Mouse (Mus musculus): Measurements from ENCODE around the gene Gstp3. TPM values are rescaled to one million over a fixed set of nuclear protein-coding genes. Genes with fewer than 3 reads are reported as not detected.
"Not testable (repeated sequence)": the region's sequence is repeated elsewhere in the genome, so short reads cannot be mapped to it uniquely, and the experiment has no call there.

Gstp3 gene
- polyA plus RNA-seq, 1 experiment from 2014 or later: not detected

- Histone ChIP-seq H3K4me1 (peaks cover 2% of the 10 kb centered on the region; the same call in 1 of the 2 replicates), H3K9me3 (replicated peaks) (no peaks in the 10 kb centered on the region), H3K27me3 (ENCODE audit: low read depth, poor library complexity, severe bottlenecking) (no peaks in the 10 kb centered on the region), H3K27ac (no peak overlapping the region), H3K36me3 (no peaks in the 10 kb centered on the region), H3K4me3 (no peak overlapping the region)
- 78% methylated on average over 15 of the region's 15 CpGs for WGBS
- no peak for DNase-seq (ENCODE audit: low spot score)
Observed at GRCm38 (mm10) chr19:4068717-4069410, 9.5 kb upstream of the Gstp3 start.

DNA sequence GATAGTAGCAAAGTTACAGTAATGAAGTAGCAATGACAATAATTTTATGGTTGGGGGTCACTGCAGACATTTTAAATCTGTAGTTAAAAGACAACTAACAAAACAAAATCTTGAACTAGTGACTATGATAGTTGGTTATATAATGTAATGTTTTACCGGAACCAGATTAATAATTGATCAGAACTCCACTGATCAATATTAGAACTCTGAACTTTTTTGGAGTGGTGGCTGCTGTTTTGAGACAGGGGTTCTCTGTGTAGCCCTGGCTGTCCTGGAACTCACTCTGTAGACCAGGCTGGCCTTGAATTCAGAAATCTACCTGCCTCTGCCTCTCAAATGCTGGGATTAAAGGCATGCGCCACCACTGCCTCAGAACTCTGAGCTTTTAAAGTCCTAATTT lies 8.9 kb upstream of the Gstp3 start:
- not testable (repeated sequence) for DNase-seq (ENCODE audit: low spot score); H3K27ac ChIP-seq; H3K9me3 ChIP-seq (replicated peaks); H3K4me3 ChIP-seq; H3K27me3 ChIP-seq (ENCODE audit: low read depth, poor library complexity, severe bottlenecking); H3K4me1 ChIP-seq; H3K36me3 ChIP-seq
- 92% methylated on average over 2 of the region's 2 CpGs for WGBS

DNA sequence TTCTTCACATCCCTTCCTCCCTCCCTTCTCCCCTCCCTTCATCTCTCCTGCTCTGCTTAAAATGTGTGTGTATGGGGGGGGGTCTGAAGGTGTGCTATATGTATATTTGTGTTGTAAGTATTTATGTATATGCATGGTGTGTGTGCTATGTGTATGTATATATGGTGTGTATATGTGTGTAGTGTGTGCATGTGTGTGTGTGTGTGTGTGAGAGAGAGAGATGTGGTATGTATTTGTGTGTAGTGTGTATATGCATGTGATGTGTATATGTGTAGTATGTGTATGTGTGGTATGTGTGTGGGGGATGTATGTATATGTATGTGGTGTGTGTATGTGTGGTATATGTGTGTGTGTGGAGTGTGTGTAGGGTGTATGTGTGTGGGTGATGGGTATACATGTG lies 7.5 kb upstream of the Gstp3 start:
- no peak overlapping the region for H3K27ac ChIP-seq
- H3K27me3 ChIP-seq (ENCODE audit: low read depth, poor library complexity, severe bottlenecking): no peaks in the 10 kb centered on the region
- H3K9me3 ChIP-seq (replicated peaks): no peaks in the 10 kb centered on the region
- H3K4me1 ChIP-seq: no peaks in the 10 kb centered on the region; the same call in 1 of the 2 replicates
- DNase-seq (ENCODE audit: low spot score): no peak
- no peaks in the 10 kb centered on the region for H3K36me3 ChIP-seq
- no peak overlapping the region for H3K4me3 ChIP-seq

DNA sequence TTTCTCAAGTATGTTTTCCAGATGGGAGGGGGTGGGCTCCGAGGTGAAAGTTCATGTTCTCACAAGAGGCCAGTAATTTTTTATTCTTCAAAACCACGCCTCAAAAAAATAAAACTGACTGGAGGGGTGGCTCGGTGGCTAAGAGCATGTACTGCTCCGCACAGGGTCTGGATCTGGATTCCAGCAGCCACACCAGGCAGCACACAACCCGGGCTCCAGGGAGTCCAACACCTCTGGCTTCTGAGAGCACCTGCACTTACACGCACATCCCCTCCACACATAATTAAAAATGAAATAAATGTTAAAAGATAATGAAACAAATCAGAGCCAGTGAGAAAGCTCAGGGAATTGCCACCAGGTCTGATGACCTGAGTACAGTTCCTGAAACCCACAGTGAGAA lies 6.9 kb upstream of the Gstp3 start:
- H3K27ac ChIP-seq: no peak overlapping the region
- no peaks in the 10 kb centered on the region for H3K36me3 ChIP-seq
- DNase-seq (ENCODE audit: low spot score): no peak
- no peak overlapping the region for H3K4me3 ChIP-seq
- no peaks in the 10 kb centered on the region for H3K9me3 ChIP-seq (replicated peaks)
- no peaks in the 10 kb centered on the region for H3K27me3 ChIP-seq (ENCODE audit: low read depth, poor library complexity, severe bottlenecking)
- H3K4me1 ChIP-seq: no peaks in the 10 kb centered on the region; the same call in 1 of the 2 replicates
- WGBS: 89% methylated on average over 6 of the region's 6 CpGs

- not testable (repeated sequence) for H3K27me3 ChIP-seq (ENCODE audit: low read depth, poor library complexity, severe bottlenecking); H3K4me3 ChIP-seq; H3K4me1 ChIP-seq; H3K9me3 ChIP-seq (replicated peaks); H3K27ac ChIP-seq; H3K36me3 ChIP-seq; DNase-seq (ENCODE audit: low spot score)
- 68% methylated on average over 8 of the region's 11 CpGs for WGBS
Observed at GRCm38 (mm10) chr19:4064501-4064900, 5.1 kb upstream of the Gstp3 start.

- H3K4me3 ChIP-seq; H3K4me1 ChIP-seq; H3K27me3 ChIP-seq (ENCODE audit: low read depth, poor library complexity, severe bottlenecking); DNase-seq (ENCODE audit: low spot score); H3K27ac ChIP-seq; H3K36me3 ChIP-seq; H3K9me3 ChIP-seq (replicated peaks): not testable (repeated sequence)
- 90% methylated on average over 4 of the region's 4 CpGs for WGBS
Observed at GRCm38 (mm10) chr19:4063357-4063756, 4.0 kb upstream of the Gstp3 start.

GRCm38 (mm10) chr19:4060899-4061465 lies 1.6 kb upstream of the Gstp3 start:
- Histone ChIP-seq H3K36me3 (no peaks in the 10 kb centered on the region), H3K27ac (no peak overlapping the region), H3K4me3 (no peak overlapping the region), H3K27me3 (ENCODE audit: low read depth, poor library complexity, severe bottlenecking) (no peaks in the 10 kb centered on the region), H3K9me3 (replicated peaks) (no peaks in the 10 kb centered on the region), H3K4me1 (no peaks in the 10 kb centered on the region)
- no peak for DNase-seq (ENCODE audit: low spot score)
- WGBS: 90% methylated on average over 6 of the region's 6 CpGs

DNA sequence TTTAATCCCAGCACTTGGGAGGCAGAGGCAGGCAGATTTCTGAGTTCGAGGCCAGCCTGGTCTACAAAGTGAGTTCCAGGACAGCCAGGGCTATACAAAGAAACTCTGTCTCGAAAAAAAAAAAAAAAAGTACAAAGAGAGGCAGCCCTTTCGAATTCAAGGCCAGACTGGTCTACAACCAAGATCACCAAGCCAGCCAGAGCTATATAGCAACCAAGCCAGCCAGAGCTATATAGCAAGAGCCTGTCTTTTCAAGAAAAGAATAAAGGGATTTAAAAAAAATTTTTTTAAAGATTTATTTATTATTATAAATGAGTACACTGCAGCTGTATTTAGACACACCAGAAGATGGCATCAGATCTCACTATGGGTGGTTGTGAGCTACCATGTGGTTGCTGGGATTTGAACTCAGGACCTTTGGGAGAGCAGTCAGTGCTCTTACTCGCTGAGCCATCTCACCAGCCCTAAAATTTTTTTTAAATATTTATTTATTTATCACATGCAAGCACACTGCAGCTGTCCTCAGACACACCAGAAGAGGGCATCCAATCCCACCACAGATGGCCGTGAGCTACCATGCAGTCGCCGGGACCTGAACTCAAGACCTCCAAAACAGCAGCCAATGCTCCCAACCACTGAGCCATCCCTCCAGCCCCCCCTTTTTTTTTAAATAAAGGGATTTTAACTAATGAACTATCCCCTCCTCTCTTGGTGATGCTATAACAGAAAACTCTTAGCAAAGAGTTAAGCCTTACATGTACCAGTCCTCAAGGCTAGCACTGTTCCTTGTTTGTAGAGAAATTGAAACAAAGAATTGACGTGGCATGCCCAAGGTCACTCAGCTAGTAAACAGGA lies 902 bp upstream of the Gstp3 start:
- WGBS: 91% methylated on average over 8 of the region's 8 CpGs
- DNase-seq (ENCODE audit: low spot score); H3K4me1 ChIP-seq; H3K4me3 ChIP-seq; H3K9me3 ChIP-seq (replicated peaks); H3K36me3 ChIP-seq; H3K27me3 ChIP-seq (ENCODE audit: low read depth, poor library complexity, severe bottlenecking); H3K27ac ChIP-seq: not testable (repeated sequence)

- no peaks in the 10 kb centered on the region for H3K27me3 ChIP-seq (ENCODE audit: low read depth, poor library complexity, severe bottlenecking)
- H3K36me3 ChIP-seq: no peaks in the 10 kb centered on the region
- WGBS: 90% methylated on average over 5 of the region's 5 CpGs
- H3K4me1 ChIP-seq: no peaks in the 10 kb centered on the region
- H3K27ac ChIP-seq: no peak overlapping the region
- no peak overlapping the region for H3K4me3 ChIP-seq
- H3K9me3 ChIP-seq (replicated peaks): no peaks in the 10 kb centered on the region
- DNase-seq (ENCODE audit: low spot score): no peak
Observed at GRCm38 (mm10) chr19:4058581-4058980, 788 bp downstream of the Gstp3 start.

- WGBS: 95% methylated on average over 7 of the region's 7 CpGs
- DNase-seq (ENCODE audit: low spot score): no peak
Observed at GRCm38 (mm10) chr19:4057962-4058361, 1.4 kb downstream of the Gstp3 start.

DNA sequence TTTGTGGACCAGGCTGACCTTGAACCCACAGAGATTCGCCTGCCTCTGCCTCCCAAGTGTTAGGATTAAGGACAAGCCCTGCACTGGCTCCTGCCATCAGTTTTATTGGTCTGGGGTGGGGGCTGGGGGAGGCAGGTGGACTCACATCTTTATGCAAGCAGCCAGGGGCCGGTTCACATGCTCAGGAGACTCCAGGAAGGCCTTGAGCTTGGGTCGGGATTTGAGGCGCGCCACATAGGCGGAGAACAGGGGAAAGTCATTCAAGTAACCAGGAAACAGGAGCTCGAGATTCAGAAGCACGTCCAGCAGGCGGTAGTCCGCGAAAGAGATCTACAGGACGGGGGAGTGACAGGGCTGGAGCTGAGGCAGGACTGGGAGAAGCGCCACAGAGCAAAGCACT lies 2.0 kb downstream of the Gstp3 start:
- 89% methylated on average over 13 of the region's 13 CpGs for WGBS
- DNase-seq (ENCODE audit: low spot score): no peak
- Histone ChIP-seq H3K36me3 (no peaks in the 10 kb centered on the region), H3K27me3 (ENCODE audit: low read depth, poor library complexity, severe bottlenecking) (no peaks in the 10 kb centered on the region), H3K4me1 (no peaks in the 10 kb centered on the region), H3K9me3 (replicated peaks) (no peaks in the 10 kb centered on the region), H3K27ac (no peak overlapping the region), H3K4me3 (no peak overlapping the region)

More at GRCm38 (mm10) chr19:4057962-4058361, 1.4 kb downstream of the Gstp3 start:
- Histone ChIP-seq H3K4me1 (no peaks in the 10 kb centered on the region), H3K4me3 (no peak overlapping the region), H3K27ac (no peak overlapping the region), H3K36me3 (no peaks in the 10 kb centered on the region), H3K9me3 (replicated peaks) (no peaks in the 10 kb centered on the region), H3K27me3 (ENCODE audit: low read depth, poor library complexity, severe bottlenecking) (no peaks in the 10 kb centered on the region)

- no peak for DNase-seq (ENCODE audit: low spot score)
- WGBS: 44% methylated on average over 4 of the region's 4 CpGs
- Histone ChIP-seq H3K4me3 (no peak overlapping the region), H3K27me3 (ENCODE audit: low read depth, poor library complexity, severe bottlenecking) (no peaks in the 10 kb centered on the region), H3K36me3 (no peaks in the 10 kb centered on the region), H3K4me1 (no peaks in the 10 kb centered on the region), H3K27ac (no peak overlapping the region), H3K9me3 (replicated peaks) (no peaks in the 10 kb centered on the region)
Observed at GRCm38 (mm10) chr19:4056727-4057126, 2.6 kb downstream of the Gstp3 start.

GRCm38 (mm10) chr19:4055947-4056693 lies 3.2 kb downstream of the Gstp3 start:
- Histone ChIP-seq H3K36me3 (no peaks in the 10 kb centered on the region), H3K27ac (no peak overlapping the region), H3K27me3 (ENCODE audit: low read depth, poor library complexity, severe bottlenecking) (no peaks in the 10 kb centered on the region), H3K9me3 (replicated peaks) (no peaks in the 10 kb centered on the region), H3K4me3 (no peak overlapping the region), H3K4me1 (no peaks in the 10 kb centered on the region)
- no peak for DNase-seq (ENCODE audit: low spot score)
- 64% methylated on average over 15 of the region's 15 CpGs for whole genome bisulfite sequencing
